Mouse (Mus musculus): Measurements from ENCODE around the gene Polr2e. TPM values are rescaled to one million over a fixed set of nuclear protein-coding genes. Genes with fewer than 3 reads are reported as not detected.

Gene Polr2e
- 108 TPM for polyA plus RNA-seq (2017; shearing (Covaris generic))

DNA sequence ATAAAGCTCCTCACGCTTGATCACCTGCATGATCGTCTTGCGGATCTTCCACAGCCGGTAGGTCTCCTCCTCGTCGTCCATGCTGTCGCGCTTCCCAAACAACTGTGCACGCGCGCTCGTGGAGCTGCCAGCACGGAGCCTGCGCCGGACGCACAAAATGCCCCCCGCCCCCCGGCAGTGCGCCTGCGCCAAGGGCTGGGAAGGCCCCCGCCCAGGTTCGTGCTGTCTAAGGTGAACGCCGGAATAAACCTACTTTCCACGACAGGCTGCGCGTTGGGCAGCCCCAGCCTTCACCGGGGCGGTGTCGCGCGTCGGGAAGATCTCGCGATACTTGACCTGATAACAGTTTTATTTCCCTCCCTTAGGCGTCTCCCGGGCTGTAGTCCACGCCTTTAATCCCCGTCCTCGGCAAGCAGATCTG is at the start of gene Polr2e:
Gene Polr2e, minus strand, starts transcription at position 237 of the 421 bp plus-strand sequence.

DNA sequence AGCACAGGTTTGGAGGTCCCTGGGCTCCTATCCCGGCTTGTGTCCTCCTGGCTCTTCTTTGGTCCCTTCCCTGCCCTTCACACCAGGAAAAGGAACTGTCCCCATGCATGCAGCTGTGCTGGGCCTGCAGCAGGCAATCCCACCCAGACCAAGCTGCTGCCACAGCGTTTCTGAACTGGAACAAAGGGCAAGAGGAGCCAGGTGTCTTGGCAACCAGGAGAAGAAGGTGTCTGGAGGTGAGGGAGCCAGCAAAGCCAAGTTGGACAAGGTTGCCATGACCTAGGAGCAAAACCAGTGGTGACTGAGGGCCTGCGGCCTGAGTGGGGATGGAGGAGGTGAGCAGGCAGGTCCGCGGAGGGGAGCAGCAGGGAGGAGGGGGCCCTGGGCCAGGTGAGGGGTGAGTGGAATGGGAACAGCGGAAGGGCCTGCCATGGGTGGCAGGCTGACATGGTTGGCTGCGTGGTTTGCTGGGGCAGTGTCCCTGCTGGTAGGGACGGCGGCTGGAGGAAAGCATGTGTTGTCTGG is 7.5 kb upstream of the Polr2e start, which contains the start of gene Gpx4:
Gene Gpx4, plus strand, starts transcription at position 126 of the 525 bp plus-strand sequence.

DNA sequence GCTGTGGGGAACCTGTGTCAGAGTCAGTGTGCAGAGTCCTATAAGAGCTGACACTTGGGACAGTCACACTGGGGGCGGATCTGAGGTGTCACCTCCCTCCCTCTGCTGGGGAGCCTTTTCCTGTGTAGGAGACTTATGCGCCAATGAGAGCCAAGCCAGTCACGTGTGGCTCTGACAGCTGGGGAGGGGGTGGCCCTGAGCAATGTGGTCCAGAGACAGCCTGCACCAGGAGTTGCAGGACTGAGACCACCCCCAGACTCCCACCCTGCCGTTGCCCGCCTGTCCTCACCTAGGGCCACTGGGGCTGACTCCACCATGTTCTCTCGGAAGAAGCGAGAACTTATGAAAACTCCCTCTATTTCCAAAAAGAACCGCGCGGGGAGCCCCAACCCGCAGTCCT is 23.1 kb downstream of the Polr2e start, which contains the start of gene Arhgap45:
Gene Arhgap45, plus strand, starts transcription at position 143 of the 400 bp plus-strand sequence.

DNA sequence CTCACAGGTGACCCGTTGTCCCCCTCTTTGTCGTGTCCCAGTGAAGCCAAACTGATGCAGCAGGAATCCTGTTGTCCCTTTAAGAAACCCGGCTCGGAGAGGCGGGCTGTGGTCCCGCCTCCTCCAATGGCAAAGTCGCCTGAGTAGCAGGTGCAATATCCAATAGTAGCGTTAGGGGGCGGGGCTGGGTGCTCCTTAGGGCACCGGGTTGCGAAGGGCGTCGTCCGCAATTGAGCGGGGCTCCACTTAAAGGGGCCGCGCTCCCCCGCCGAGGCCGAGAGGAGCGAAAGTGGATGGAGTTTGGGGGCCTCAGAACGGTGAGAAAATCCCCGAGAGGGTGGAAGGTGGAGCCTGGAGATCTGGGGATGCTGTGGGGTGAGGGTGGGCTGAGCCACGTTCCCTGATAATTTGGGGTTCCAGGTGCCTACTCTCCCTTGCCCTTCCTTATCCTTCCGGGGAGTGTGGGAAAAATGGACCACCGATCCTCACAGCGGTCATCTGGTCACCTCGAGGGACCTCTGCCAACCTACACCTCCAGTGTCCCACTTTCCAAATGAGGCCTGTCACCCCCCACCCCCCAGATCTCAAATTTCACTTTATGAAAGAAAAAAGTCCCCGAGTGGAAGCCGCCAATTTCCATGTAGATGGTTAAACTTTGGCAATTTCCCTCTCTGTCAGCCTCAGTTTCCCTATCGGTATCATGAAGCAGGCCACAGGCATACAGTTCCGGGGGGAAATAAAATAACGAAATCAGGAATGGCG is 43.1 kb downstream of the Polr2e start, which contains the start of gene Abca7:
Gene Abca7, plus strand, starts transcription at position 223 of the 762 bp plus-strand sequence.

DNA sequence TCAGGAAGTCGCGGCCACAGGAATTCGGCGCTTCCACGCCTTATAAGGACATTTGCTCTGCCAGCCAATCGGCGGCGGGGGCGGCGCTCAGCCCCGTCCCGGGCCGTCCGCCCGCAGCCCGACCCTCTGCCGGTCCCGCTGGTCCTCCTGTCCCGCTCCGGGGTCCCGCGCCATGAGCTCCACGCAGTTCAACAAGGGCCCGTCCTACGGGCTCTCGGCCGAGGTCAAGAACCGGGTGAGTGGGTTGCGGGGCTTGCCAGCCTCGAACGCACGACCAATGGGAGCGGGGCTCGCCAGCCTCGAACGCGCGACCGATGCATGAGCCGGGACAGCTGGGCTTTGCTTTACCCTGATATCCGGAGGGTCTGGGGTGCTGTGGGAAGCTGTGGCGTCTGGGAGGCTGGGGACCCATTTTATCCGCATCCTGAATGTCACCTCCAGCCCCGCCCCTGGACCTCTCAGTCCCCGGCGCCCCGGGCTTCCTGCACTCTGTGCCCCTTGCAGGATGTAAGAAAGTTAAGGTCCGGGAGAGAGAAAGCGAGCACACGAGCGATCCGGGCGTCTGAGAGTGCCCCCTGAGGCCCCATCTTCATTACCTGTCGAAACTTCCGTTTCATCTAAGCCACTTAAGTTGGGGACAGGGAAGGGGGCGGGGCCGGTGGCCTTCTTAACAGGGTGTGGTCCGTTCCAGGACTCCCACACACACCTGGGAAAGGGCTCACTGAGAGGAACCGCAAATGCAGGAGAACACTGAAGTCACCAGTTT is 50.9 kb downstream of the Polr2e start, which contains the start of gene Cnn2:
Gene Cnn2, plus strand, starts transcription at position 79 of the 766 bp plus-strand sequence.

Other genes starting within 250 kb of the Polr2e start
- gene Prss57, start 248.8 kb downstream of the Polr2e start, polyA plus RNA-seq (2017; shearing (Covaris generic)): not detected
- 1.4 TPM for gene Palm, start 246.2 kb downstream of the Polr2e start, polyA plus RNA-seq (2017; shearing (Covaris generic))
- gene Misp, start 218.8 kb downstream of the Polr2e start, polyA plus RNA-seq (2017; shearing (Covaris generic)): not detected
- gene Ptbp1, start 185.4 kb downstream of the Polr2e start, polyA plus RNA-seq (2017; shearing (Covaris generic)): 654 TPM
- gene Prtn3, start 165.3 kb downstream of the Polr2e start, polyA plus RNA-seq (2017; shearing (Covaris generic)): not detected
- 12.7 TPM for gene Plppr3, start 165.2 kb downstream of the Polr2e start, polyA plus RNA-seq (2017; shearing (Covaris generic))
- not detected for gene Elane, start 153.5 kb downstream of the Polr2e start, polyA plus RNA-seq (2017; shearing (Covaris generic))
- gene Cfd, start 148.9 kb downstream of the Polr2e start, polyA plus RNA-seq (2017; shearing (Covaris generic)): not detected
- 36.7 TPM for gene Med16, start 130.9 kb downstream of the Polr2e start, polyA plus RNA-seq (2017; shearing (Covaris generic))
- 16.0 TPM for gene Gm26602, start 128.9 kb downstream of the Polr2e start, polyA plus RNA-seq (2017; shearing (Covaris generic))
- gene Kiss1r, start 122.8 kb downstream of the Polr2e start, polyA plus RNA-seq (2017; shearing (Covaris generic)): 0.34 TPM
- 135 TPM for gene R3hdm4, start 118.6 kb downstream of the Polr2e start, polyA plus RNA-seq (2017; shearing (Covaris generic))
- 4.1 TPM for gene Arid3a, start 112.8 kb downstream of the Polr2e start, polyA plus RNA-seq (2017; shearing (Covaris generic))
- 75.5 TPM for gene Wdr18, start 79.6 kb downstream of the Polr2e start, polyA plus RNA-seq (2017; shearing (Covaris generic))
- not detected for gene Grin3b, start 69.1 kb downstream of the Polr2e start, polyA plus RNA-seq (2017; shearing (Covaris generic))
- gene Tmem259, start 55.5 kb downstream of the Polr2e start, polyA plus RNA-seq (2017; shearing (Covaris generic)): 31.5 TPM
- gene Cnn2, start 51.2 kb downstream of the Polr2e start, polyA plus RNA-seq (2017; shearing (Covaris generic)): 595 TPM
- gene Abca7, start 43.3 kb downstream of the Polr2e start, polyA plus RNA-seq (2017; shearing (Covaris generic)): 64.3 TPM
- 1,026 TPM for gene Arhgap45, start 23.1 kb downstream of the Polr2e start, polyA plus RNA-seq (2017; shearing (Covaris generic))
- gene Gpx4, start 7.4 kb upstream of the Polr2e start, polyA plus RNA-seq (2017; shearing (Covaris generic)): 302 TPM
- 74.3 TPM for gene Sbno2, start 65.8 kb upstream of the Polr2e start, polyA plus RNA-seq (2017; shearing (Covaris generic))
- gene Stk11, start 76.0 kb upstream of the Polr2e start, polyA plus RNA-seq (2017; shearing (Covaris generic)): 60.7 TPM
- gene Atp5d, start 98.8 kb upstream of the Polr2e start, polyA plus RNA-seq (2017; shearing (Covaris generic)): 311 TPM
- gene Cbarp, start 101.0 kb upstream of the Polr2e start, polyA plus RNA-seq (2017; shearing (Covaris generic)): 7.2 TPM
- 2.8 TPM for gene Midn, start 108.5 kb upstream of the Polr2e start, polyA plus RNA-seq (2017; shearing (Covaris generic))
- gene Cirbp, start 126.2 kb upstream of the Polr2e start, polyA plus RNA-seq (2017; shearing (Covaris generic)): 325 TPM
- gene 1600002K03Rik, start 133.1 kb upstream of the Polr2e start, polyA plus RNA-seq (2017; shearing (Covaris generic)): 19.5 TPM
- 0.32 TPM for gene Efna2, start 139.7 kb upstream of the Polr2e start, polyA plus RNA-seq (2017; shearing (Covaris generic))
- 106 TPM for gene Mum1, start 186.6 kb upstream of the Polr2e start, polyA plus RNA-seq (2017; shearing (Covaris generic))
- gene Ndufs7, start 209.3 kb upstream of the Polr2e start, polyA plus RNA-seq (2017; shearing (Covaris generic)): 171 TPM
- not detected for gene Gamt, start 221.2 kb upstream of the Polr2e start, polyA plus RNA-seq (2017; shearing (Covaris generic))
- gene Dazap1, start 221.7 kb upstream of the Polr2e start, polyA plus RNA-seq (2017; shearing (Covaris generic)): 91.1 TPM